Mouse (Mus musculus) left cerebral cortex, adult 8-10 months (tissue): ENCODE data around the gene Pisd. TPM values are rescaled to one million over a fixed set of nuclear protein-coding genes. Genes with fewer than 3 reads are reported as not detected.
"Not testable (repeated sequence)": the region's sequence is repeated elsewhere in the genome, so short reads cannot be mapped to it uniquely, and the experiment has no call there.

ENCODE experiments used
- DNase-seq, 2 experiments: peaks; one replicate each; pipeline ENCODE4 v3.0.0; 2022; ENCODE audit warnings: low spot score in 2 of 2
- total RNA-seq, 4 experiments: library from RNA; stranded (reverse); gene quantifications; 2 replicates each; pipeline ENCODE4 v1.2.4; 2022

Pisd gene
- total RNA-seq, result 10 to 100 TPM; 55.4 to 61.4 (median 58.9) TPM

GRCm38 (mm10) chr5:32785313-32785915 is at the start of gene Pisd:
Gene Pisd, minus strand, starts transcription at chr5:32785646.
- peak; percentile 93 to 97 for DNase-seq

- DNase-seq, result no peak
Measured at GRCm38 (mm10) chr5:32834497-32834896, 49.1 kb upstream of the Pisd start.

DNA sequence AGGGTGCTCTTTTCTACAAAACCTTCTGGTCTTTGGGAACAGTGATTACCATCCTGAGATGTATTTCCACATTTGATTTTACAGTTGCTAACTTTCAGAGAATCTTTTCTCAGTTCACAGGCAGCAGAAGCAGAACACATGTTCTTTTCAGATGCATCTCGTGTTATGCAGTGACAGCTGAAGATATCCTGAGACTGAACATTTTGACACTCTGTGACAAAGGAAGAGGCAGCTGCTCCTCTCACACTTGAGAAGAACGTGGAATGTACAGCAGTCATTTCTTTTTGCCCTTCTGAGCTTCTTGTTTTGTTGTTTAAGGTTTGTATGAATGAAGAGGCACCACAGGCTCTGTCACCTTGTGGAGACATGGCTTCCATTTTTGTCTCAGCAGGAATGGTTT is 44.6 kb upstream of the Pisd start:
- no peak for DNase-seq

- not testable (repeated sequence) for DNase-seq
Measured at GRCm38 (mm10) chr5:32828766-32829165, 43.3 kb upstream of the Pisd start.

DNA sequence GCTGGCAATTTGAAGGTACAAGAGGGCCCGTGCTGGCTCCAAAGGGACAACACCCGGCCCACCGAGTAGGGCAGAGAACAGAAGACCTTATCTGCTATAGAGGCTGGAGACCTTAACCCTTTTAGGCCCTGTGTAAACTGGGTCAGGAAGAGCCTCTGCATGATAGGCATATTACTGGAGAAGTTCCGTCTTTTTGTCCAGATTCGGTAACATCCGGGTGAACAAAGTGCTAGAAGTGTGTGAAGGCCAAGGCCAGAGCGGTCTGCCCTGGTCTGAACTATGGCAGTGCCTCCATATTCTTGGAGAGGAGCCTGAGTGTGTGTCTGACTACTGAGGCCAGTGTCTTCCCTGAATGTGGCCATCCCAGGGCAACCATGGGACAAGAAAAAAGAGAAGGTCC is 41.6 kb upstream of the Pisd start, which contains the start of gene Gm20671:
Gene Gm20671 (minus strand): TSS at position 101 of the 400 bp plus-strand sequence.
- no peak for DNase-seq

GRCm38 (mm10) chr5:32820471-32820870 is 35.0 kb upstream of the Pisd start:
- DNase-seq, result no peak

- no peak for DNase-seq
Measured at GRCm38 (mm10) chr5:32815396-32815795, 29.9 kb upstream of the Pisd start.

- DNase-seq, result not testable (repeated sequence)
Measured at GRCm38 (mm10) chr5:32786454-32786853, 1.0 kb upstream of the Pisd start.

- DNase-seq, result no peak
Measured at GRCm38 (mm10) chr5:32784726-32785125, 720 bp downstream of the Pisd start.

- DNase-seq, result no peak
Measured at GRCm38 (mm10) chr5:32781596-32781995, 3.9 kb downstream of the Pisd start.

DNA sequence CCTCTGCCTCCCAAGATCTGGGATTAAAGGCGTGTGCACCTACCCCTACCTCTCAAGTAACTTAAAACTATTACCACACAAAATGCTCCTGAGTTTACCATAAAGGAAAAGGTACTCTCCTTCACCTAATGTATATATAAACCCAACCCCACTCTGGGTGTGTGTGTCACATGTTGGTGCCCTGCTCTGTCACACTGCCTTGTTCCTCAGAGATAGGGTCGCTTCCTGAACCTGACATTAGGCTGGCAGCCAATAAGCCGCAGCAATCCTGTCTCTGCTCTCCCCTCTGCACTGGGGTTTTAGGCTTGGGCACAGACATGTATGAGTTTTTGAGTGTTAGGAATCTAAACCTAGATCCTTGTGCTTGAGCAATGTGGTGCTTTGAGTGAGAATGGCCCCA is 7.3 kb downstream of the Pisd start:
- DNase-seq, result no peak

- DNase-seq, result no peak
Measured at GRCm38 (mm10) chr5:32772361-32772760, 13.1 kb downstream of the Pisd start.

- DNase-seq, result no peak
Measured at GRCm38 (mm10) chr5:32767636-32768373, 17.6 kb downstream of the Pisd start.

DNA sequence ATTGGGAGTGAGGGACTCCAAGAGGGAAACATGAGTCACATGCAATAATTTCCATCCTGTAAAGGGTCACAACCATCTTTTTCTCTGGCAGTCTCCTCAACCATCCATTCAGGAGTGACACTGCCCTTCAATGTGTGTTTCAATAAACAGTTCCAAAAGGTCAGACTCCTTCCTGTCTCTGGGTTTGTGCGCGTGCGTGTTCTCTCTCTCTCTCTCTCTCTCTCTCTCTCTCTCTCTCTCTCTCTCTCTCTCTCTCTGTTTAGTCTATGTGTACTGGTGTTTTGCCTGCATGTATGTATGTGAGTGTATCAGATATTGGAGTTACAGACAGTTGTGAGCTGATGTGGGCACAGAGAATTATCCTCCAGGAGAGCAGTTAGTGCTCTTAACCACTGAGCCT is 18.4 kb downstream of the Pisd start:
- no peak for DNase-seq

GRCm38 (mm10) chr5:32761566-32762140 is 23.8 kb downstream of the Pisd start:
- no peak for DNase-seq

- DNase-seq, result no peak
Measured at GRCm38 (mm10) chr5:32760787-32761186, 24.7 kb downstream of the Pisd start.

GRCm38 (mm10) chr5:32760352-32760751 is 25.1 kb downstream of the Pisd start:
- not testable (repeated sequence) for DNase-seq

- DNase-seq, result no peak
Measured at GRCm38 (mm10) chr5:32759662-32760061, 25.8 kb downstream of the Pisd start.

DNA sequence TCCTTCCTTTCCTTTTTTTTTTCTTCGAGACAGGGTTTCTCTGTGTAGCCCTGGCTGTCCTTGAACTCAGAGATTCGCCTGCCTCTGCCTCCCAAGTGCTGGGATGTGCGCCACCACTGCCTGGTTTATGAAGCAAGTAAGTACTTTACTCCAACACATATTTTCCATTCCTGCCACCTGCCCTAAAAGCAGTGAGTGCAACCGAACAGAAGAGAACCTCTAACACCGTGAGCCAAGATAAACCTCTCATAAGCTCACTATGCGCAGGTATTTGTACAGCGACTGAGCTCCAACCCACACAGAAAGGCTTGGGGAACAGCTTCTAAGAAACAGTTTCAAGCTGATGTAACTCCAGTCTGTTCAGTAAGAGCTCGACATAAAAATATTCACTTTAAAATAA is 29.3 kb downstream of the Pisd start:
- no peak for DNase-seq

DNA sequence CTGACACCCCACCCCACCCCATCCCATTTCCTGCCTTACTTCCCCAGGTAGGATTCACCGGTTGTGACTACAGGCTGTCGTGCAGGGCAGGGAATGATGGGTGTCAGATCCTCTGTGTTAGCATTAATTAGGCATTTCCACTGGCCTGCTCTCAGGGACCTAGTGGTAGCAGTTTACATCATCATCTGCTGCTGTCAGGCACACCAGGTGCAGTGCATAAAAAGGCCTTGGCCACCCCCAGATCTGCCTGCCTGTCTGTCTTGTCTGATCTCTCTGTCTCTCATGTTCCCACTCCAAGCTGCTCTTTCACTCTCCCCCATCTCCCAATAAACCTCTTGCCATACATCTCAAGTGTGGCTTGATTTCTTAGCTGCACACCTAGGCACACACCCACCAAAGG is 33.7 kb downstream of the Pisd start:
- DNase-seq, result no peak

- no peak for DNase-seq
Measured at GRCm38 (mm10) chr5:32748936-32749335, 36.5 kb downstream of the Pisd start.

DNA sequence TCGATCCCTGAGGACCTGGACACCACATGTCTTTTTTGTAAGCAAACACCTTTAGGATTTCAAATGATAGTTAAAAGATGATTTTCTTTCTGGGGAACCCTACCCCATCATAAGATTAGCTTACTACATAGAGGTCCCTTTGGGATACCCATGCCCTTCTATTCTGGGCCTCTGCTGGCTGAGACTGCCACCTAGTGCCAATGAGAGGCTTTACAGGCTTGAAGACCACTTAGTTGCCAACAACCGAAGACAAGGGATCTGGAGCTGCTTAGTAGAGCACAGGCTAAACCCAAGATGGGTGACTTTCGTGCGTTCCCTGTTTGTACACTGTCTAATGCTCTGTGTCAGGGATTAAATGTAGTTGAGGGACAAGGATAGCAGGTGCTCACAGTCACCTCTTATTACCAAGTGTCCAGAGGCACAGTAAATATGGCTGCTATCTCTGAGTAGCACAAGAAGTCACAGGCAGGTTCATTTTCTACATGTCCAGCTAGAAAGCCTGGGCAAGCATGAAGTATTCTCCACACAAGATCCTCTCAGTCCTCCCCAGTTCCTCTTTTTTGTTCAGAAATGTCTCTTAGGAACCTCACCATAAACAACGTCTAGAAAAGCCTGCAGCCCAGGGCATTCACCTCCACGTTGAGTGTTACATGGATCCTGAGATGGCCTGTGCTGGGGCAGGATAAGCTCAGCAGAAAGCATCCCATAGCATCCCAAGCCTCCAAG is 37.6 kb downstream of the Pisd start:
- DNase-seq, result no peak
